Mouse (Mus musculus): ENCODE measurements around the gene Glcci1. TPM values are rescaled to one million over a fixed set of nuclear protein-coding genes. Genes with fewer than 3 reads are reported as not detected.

Glcci1 gene
- 5.6 and 7.4 TPM in 2 replicates for polyA plus RNA-seq (2012; rRNA removed)

DNA sequence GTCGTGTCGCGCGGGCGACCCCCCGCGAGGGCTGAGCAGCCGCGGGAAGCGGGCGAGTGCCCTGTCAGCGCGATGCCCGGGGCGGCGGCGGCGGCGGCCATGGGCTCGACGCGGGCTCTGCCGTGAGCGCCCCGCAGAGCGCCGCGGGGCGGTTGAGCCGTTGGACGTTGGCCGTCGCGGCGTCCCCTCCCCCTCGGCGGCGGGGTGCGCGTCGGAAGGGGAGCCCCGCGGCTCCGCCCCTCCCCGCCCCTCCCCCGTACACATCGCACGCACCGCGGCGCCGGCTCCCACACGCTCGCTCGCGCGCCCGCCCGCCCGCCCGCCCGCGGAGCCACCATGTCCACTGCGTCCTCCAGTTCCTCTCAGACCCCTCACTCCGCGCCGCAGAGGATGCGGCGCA lies at the start of gene Glcci1:
Gene Glcci1 (plus strand): TSS at position 50 of the 400 bp plus-strand sequence.
- no peak for DNase-seq (ENCODE audit: low read depth)

DNA sequence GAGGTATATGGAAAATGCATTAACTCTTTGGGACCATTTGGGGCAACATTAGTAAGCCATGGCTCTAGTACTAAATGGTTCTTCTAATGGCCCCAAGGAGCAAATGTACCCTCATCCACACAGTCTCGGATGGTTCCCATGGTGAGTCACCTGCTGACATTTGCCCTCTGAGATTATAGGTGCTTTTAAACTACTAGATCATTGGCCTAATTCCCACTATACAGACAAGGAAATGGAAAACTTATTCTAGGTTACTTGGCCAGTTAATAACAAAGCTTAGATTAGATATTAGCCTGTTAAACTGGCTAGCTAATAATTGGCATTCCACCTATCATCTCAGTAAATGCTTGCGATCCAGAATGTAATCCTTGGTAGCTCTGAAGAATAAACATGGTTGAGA lies 47.0 kb upstream of the Glcci1 start:
- no peak for DNase-seq (ENCODE audit: low read depth)

DNA sequence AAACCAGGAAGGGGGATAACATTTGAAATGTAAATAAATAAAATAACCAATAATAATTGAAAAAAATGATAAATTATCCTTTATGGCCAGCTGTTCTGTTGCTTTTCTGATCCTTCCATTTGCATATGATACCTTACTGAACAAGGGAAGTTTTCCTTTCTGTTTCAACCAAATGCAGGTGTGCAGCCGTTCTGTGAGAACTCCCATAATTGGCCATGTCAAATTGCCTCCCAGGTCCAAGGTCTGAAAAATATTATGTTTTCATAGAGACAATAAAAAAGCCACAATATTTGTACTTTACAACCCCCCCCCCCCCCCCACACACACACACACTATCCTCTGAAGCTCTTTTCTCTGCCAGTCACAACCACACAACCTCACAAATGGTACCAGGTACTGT lies 44.0 kb upstream of the Glcci1 start:
- no peak for DNase-seq (ENCODE audit: low read depth)

DNA sequence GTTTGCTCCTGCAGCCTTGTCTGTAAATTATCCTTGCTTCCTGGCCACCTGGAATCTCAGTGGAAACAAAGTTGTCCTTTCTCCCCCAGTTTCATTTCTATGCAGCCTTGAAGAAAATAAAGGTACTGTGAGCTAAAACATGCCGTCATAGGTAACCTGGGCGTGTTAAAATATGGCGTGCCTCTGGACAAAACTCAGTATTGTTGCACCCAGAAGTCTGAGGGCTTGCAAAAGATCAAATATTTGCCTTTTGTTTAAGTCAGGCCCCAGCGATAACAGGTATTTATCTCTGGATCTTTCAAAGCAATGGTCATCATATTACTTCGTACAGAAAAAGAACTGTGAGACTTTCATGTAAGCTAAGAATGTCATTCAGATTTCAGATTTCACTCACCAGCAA lies 43.4 kb upstream of the Glcci1 start:
- DNase-seq (ENCODE audit: low read depth) = no peak

DNA sequence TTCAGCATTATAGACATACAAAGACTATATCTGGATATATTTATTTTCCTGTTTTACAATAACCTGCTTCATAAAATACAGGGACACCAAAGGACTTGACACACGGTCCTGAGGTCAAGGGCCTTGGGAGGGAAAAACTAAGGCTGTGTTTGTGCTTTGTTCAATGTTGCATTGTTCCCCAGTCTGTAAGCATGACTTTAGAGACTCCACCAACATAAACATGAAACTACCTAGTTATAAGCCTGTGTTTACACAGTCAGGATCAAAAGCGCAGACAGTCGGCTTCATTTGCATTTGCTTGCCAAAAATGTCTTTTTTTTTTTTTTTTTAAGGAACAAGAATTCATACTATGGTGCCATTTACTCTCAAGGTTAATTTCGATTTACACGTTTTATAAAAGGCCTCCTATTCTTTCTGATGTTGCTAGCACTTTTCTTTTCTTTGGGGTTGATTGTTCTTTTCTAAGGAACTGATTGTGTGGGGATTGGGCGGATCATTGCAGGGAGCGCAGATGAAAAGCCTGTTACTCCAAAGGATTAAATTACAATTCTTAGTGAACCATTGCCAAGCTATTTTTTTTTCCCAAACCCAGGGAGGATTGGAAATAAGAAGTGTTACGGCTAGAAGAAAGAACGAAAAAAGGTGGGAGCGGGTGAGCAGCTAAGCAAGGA lies 41.6 kb upstream of the Glcci1 start:
- no peak for DNase-seq (ENCODE audit: low read depth)

DNA sequence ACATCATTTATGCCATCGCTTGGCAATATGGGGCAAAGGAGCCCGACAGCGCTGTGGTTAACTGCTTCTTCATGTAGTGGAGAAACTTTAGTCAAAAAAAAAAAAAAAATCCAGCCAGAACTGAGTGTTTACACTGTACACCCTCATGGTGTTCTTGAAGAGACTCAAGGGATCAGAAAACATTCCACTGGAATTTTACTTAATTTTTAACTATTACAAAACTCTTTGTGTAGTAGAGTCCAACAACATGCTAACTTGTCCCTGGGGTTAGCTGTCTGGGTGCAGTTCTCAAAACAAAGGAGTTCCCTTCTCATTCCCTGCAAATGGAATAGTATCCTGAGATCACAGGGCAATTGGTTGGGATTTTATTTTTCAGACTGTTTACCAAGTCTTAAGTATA lies 39.5 kb upstream of the Glcci1 start:
- DNase-seq (ENCODE audit: low read depth) = no peak

DNA sequence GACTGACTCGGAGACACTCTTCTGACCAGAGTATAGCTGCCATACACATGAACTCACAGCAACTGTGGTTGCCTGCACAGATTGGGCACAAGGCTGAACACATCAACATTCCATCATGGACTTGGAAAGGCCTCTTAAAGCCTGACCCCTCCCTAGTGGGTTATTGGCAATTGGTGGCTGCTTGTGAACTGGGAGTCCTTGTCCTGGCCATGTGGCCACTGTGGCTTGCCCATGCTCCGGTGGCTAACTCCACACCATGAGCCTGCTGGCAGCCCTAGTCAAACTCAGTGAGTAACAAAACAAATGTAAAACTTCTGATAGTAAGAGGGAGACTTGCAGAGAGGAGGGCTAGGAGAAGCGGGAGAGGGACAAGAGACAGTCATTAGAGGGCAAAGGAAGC lies 37.3 kb upstream of the Glcci1 start:
- DNase-seq (ENCODE audit: low read depth) = no peak

DNA sequence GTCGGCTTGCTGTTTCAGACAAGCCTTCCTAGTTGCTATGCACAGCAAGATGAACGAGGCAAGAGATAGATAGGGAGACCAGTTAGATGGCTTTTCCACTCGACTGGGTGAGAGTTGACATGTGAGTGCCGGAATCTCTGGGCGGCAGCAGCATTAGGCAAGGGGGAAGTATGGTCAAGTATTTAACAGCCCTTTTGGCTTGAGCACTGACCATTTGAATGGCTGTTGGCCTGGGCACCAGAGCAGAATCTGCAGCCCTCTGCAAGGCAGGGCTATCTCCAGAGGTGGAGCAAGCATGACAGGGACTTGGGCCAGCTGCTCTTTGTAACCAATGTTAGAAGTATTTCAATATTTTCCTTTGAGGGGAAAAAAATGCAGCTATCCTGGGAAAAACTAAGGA lies 36.5 kb upstream of the Glcci1 start:
- DNase-seq (ENCODE audit: low read depth) = no peak

DNA sequence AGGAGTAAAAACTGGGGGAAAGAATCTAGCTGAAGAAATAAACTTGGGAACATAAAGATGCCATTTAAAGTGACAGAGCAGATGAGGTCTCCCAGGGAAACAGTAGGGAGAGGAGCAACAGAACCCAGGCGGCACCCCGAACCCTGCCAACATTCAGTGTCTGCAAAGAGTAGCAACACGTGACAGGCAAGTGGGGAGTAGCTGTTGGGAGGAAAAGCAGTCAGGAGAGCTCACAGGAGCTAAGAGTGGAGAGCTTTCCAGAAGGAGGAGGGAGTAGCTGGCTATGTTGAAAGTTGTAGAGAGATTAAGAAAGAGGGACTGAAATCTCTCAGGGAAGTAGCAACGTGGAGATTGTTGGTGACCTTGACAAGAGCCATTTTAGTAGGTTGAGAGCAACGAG lies 35.9 kb upstream of the Glcci1 start:
- no peak for DNase-seq (ENCODE audit: low read depth)

DNA sequence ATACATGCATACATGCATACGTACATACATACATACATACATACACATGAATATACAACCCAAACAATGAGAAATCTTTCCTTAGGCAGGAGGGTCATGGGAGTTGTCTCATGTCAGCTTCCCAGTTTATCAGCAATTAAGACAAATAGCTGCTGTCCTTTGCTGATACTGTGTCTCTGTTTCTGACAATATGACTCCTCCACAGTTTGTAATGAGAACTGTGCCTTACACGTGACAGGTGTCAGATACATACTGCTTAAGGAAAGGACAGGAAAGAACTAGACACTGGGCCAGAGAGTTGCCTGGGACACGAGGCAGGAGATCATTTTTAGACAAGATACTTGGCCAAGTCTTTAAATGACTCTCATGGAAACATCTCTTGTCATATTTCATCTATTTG lies 35.1 kb upstream of the Glcci1 start:
- DNase-seq (ENCODE audit: low read depth) = no peak

DNA sequence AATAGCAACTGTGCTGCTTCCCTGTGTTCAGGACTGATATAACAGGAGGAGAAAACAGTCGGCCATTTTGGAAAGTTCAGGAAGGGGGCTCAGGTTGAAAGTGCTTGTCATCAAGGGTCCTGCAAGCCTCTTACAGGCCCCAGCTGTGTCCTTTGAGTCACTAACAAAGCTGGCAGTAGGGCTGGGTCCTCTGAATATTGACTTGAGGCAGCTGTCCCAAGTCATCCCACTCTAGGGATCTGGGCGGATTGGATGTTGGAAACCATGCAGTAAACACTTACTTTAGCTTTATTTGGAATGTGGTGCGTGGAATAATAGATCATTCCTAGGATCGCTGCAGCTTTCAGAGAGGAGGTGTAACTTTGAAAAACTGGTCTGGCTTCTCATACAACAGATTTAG lies 34.6 kb upstream of the Glcci1 start:
- DNase-seq (ENCODE audit: low read depth) = no peak

DNA sequence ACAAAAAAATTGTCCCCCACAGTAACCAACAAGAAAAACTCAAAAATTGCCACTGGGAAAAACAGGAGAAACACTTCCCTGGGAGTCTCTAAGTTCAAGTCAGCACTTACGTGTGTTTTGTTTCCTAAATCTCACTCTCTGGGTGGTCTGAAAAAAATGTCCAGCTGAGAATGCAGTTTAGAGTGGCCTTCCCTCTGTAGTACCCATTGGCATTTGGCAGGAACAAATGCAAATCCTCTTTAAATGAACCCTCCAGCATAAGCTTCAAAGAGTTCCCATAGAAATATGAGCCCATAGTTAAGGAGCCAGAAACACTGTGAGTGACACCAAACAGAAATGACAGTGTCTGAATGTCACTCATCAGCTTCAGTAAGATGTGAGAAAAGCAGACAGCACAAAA lies 30.2 kb upstream of the Glcci1 start:
- no peak for DNase-seq (ENCODE audit: low read depth)

DNA sequence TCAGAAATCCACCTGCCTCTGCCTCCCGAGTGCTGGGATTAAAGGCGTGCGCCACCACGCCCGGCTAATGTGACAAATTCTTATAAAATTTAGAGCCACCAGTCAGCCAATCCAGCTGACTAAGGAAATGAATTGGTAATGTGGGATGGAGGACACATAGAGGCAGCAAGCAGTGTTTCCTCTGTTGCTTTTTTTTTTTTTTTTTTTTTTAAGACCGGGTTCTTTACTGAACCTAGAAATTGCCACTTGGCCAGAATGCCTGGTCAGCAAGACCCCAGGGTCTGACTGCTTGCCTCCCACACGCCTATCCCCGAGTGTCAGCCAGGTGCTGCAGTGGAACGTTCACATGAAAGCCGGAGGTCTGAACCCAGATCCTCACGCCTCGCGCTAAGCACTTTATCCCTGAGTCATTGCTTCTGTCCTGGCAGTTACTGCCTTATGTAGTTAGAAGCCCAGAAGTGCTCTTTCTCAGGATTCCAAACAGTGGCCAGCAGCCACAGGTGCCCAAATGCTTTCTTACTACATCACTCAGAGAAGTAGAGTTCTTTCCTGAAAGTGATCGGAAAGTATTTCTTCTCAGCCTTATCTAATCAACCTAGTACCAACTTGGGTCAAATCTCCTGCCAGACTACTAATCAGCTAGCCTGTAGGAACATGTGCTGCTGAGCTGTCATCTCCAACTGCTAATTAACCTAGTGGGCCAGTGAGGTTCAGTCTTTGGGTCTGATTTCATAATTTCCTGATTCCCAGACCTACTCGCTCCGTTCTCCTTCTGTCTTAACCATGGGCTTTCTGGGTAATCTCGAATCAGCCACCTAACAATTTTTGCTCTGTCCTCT lies 24.7 kb upstream of the Glcci1 start:
- no peak for DNase-seq (ENCODE audit: low read depth)

DNA sequence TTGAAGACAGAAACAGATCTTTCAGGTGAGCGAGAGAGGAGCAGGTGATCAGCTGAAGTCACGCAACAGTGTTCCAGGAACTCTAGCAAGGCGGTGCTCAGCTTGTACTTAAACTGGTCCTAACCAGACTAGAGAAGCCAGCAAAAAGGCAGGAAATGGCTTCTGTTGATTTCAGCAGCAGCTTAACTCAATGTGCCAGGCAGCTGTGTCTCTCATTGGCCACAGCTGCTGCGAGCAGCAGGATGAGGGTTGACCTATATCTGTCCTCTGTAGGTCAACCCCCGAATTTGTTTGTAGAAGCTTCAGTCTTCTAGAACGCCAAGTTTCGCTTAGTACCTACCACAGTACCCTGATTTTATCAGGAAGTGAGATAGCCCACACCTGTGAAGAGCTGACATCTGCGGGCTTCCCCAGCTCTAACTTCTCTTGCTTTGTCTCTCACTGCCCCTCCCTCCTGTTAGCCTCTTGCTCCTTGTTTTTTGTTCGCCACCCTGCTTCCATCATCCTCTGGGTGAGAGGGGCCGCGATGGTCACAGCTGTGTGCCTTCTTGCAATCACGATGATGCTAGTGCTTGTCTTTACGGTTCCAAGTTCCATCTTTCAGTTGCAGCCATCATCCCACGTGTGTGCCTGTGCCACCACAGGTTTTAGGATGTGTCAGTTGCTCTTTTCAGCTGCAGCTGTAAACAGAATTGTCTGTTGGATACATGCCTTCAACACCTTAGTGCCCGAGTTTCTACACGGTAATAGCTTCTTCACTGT lies 23.8 kb upstream of the Glcci1 start:
- no peak for DNase-seq (ENCODE audit: low read depth)

DNA sequence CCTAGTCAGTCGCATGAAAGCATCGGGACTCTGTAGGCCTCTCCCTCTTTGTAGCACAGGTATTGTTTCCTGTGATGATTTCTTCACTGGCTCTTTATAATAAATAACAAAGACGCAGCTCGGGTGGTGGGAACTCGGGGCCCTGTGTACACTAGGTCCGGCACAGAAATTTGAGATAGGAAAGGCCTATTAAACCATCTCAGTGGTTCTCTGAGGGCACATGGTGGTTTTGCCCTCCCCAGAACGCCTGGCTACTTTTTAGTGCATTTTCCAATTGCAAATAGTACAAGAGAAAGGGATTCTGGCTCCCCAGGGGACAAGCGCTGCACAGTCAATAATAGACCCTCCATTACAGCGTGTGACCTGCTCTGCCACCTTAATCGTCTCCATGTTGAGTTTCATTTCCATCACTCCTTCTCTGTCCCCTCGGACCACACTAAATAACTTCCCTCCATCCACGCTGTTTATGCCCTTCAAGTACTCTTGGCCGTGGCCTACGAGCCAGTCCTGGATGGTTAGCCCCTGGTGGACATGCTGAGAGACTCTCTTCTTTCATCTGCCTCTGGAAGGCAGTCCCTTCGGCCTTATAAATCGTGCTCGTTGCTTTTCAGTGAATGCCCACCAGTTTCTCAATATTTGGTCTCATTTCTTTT lies 22.9 kb upstream of the Glcci1 start:
- no peak for DNase-seq (ENCODE audit: low read depth)

DNA sequence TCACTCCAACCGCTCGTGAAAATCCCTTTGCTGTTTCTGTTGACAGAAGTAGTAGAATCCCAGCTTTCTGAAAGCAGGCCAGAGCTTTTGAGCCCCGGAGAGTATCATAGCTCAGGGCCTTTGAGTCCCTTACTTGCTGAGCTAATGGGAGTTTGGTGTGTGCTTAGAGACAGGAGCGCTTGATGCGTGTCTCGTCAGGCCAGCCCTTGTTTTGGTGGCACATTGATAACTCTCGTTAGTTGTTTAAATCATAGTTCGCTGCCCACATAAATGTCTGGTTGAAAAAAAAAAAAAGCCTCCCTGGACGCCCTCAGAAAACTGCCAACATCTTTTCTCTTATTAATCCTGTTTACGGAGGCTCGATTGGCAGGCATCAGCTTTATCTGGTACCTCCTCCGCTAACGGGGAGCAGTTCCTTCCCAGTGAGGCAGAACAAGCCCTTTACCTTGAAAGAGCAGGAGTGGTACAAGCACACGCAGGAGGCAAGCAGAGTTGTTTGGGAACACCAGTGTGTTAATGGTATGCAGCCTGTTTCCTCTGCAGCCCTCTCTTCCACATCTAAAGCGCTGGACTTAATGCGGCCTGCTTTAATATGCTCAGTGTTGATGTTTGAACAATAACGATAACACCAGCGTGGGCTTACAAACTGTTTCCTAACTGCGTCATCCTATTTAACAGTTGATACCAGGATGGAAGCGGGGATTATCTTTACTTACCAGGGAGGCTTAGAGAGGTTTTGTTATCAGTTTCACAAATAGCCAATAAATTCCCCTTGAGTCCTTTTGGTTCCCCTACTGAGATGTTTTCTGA lies 22.2 kb upstream of the Glcci1 start:
- no peak for DNase-seq (ENCODE audit: low read depth)

DNA sequence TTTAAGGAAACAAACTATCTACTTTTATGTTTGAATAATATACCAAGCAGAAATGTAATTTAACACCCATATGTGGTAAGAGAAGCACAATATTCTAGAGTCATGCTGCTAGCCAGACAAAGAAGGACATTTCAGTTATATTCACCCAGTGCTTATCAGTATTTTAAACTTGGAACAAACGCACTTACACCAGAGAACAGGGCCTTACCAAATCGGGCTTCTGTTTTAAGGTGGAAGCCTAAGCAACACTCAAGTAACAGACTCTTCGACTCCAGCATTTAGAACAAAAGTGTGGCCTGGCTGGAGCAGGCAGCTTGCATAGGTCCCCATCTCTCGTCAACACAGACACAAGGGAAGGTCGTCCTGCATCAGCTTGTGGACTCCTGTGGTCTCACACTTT lies 21.2 kb upstream of the Glcci1 start:
- DNase-seq (ENCODE audit: low read depth) = no peak

DNA sequence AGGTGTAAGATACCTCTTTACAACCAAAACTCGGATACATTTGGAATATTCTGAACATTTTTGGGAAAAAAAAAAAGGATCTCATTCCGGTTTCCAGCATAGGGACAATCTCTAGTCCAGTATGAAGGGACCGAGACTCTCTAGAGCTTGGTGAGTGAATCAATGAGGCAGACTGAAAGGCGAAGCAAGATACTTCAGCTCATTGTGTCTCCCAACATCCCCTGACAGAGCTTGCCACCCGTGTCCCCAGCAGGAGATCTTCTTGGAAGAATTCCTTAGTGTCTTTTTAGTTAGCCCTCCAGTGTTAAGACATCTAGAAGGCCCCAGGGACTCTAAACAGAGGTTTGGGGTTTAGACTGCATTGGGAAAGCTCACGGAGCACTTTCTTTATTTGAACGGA lies 20.1 kb upstream of the Glcci1 start:
- no peak for DNase-seq (ENCODE audit: low read depth)

DNA sequence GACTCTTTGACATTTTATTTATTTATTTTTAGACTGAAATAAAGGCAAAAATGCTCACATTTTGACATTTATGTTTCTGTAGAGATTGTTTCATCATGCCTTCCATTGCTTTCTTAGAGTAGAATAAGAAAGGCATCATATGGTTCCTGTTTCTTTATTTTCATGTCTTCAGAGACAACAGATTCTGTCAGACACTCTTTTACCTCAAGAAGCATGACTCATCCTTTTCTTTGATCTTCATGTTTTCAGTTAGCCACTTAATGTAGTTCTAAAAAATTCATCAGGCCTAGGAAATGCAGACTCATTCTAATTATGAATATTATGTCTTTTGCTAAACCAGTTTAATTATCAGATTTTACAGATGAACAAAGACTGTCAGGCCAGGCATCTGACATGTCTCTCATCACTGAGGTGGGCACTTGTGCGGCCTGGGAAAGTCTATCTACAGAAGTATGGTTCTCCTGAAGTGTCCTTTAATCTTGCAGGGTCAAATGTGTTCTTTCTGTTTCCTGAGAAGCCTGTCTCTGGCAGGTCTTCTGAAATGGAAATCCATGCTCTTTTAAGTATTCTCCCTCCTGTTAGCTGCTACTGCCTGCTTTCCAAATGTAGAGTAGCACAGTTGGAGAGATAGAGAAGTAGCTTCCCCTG lies 19.3 kb upstream of the Glcci1 start:
- no peak for DNase-seq (ENCODE audit: low read depth)

DNA sequence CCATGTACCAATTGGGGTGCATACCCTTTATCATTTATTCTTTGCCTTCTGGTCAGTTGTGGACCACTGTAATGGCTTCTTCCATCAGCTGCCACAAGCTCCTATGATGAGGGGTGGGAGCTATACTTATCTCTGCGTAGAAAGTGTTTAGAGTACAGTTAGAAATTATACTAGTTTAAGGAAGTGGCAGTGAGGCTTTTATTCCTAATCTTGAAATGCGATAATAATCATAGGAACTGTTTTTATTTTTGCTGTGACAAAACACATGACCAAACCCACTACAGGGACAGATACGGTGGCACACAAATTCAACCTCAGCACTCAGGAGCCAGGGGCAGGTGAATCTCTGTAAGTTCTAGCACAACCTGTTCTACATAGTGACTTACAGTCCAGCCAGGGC lies 17.2 kb upstream of the Glcci1 start:
- no peak for DNase-seq (ENCODE audit: low read depth)
